Mouse (Mus musculus) heart, adult 2 months (tissue): ENCODE measurements at regions not wholly inside any gene's neighbourhood (a gene's known extent, or its start where the extent isn't known, plus 50 kb on each side); places are given as distances from the start of the nearest gene placed in this dataset.

ENCODE experiments used
- DNase-seq, 2 experiments: peaks; one replicate each; pipeline ENCODE4 v3.0.0; 2021
- H3K27ac ChIP-seq: fragments of 200-600 bp; 2 replicates; pipeline ENCODE4 v1.8.1; 2022
- H3K27me3 ChIP-seq: fragments of 200-500 bp; 2 replicates; pipeline ENCODE4 v1.6.1; 2012; ENCODE audit warnings: mild to moderate bottlenecking, low read length, inconsistent platforms, mixed read lengths; ENCODE audit not compliant: control insufficient read depth, insufficient read depth
- H3K36me3 ChIP-seq: fragments of 200-500 bp; 2 replicates; pipeline ENCODE4 v1.6.1; 2012; ENCODE audit warnings: low read length, inconsistent platforms; ENCODE audit not compliant: control insufficient read depth, insufficient read depth
- H3K4me1 ChIP-seq: fragments of 200-500 bp; 2 replicates; pipeline ENCODE4 v1.6.1; 2011; ENCODE audit warnings: low read length; ENCODE audit not compliant: control insufficient read depth, insufficient read depth
- H3K4me3 ChIP-seq: fragments of 200-600 bp; 2 replicates; pipeline ENCODE4 v1.8.1; 2022
- H3K79me2 ChIP-seq: fragments of 200-500 bp; replicated peaks from 2 replicates; pipeline ENCODE4 v1.6.1; 2012; ENCODE audit warnings: mild to moderate bottlenecking, inconsistent platforms, low read length, moderate library complexity, mixed read lengths; ENCODE audit not compliant: control insufficient read depth, insufficient read depth
- H3K9ac ChIP-seq: fragments of 200-500 bp; 2 replicates; pipeline ENCODE4 v1.6.1; 2012; ENCODE audit warnings: low read depth, mild to moderate bottlenecking, control low read depth, inconsistent platforms, low read length, mixed read lengths
- CTCF ChIP-seq: fragments of 200-600 bp; IDR thresholded peaks from 2 replicates; pipeline ENCODE4 v1.8.1; 2022; ENCODE audit warnings: antibody characterized with exemption, mild to moderate bottlenecking, moderate library complexity
- EP300 ChIP-seq: fragments of 200-500 bp; IDR thresholded peaks from 2 replicates; pipeline ENCODE4 v1.6.1; 2011; ENCODE audit warnings: low read depth, low read length, control low read depth; ENCODE audit not compliant: insufficient read depth
- POLR2A ChIP-seq: fragments of 200-500 bp; IDR thresholded peaks from 2 replicates; pipeline ENCODE4 v1.6.1; 2011; ENCODE audit warnings: mild to moderate bottlenecking, low read depth, low read length, control low read depth; ENCODE audit not compliant: insufficient read depth
- WGBS: fragments of 180-500 bp; shearing (Covaris S2); methylation state at CpG from one replicate; pipeline ENCODE4 v1.1.7; 2018; 5-methylcytosine and 5-hydroxymethylcytosine counted together
- intact Hi-C: fragments of 180-260 bp; cut with DNase I; formaldehyde crosslinking; loops from one replicate; pipeline ENCODE4 v1.15.1; 2025

- Histone ChIP-seq H3K36me3 (no peaks in the 10 kb centered on the region), H3K4me3 (no peak overlapping the region), H3K4me1 (peaks cover under 1% of the 10 kb centered on the region), H3K27me3 (no peaks in the 10 kb centered on the region), H3K9ac (no peak overlapping the region), H3K27ac (peak overlapping the region; percentile 36; the same call in 1 of the 2 replicates), H3K79me2 (no peaks in the 10 kb centered on the region)
- TF ChIP-seq EP300 (0 out of 2 replicates have a peak, but pooled peaks have one; percentile 40), CTCF (no peak)
- 23% methylated on average over 6 of the region's 6 CpGs for WGBS
- peak; percentile 67 to 84 for DNase-seq
- intact Hi-C loops: no loop called here
Observed at GRCm38 (mm10) chr3:102366188-102366587, 103.5 kb upstream of the Ngf start.

GRCm38 (mm10) chr3:102364326-102364935 is 105.3 kb upstream of the Ngf start:
- TF ChIP-seq CTCF: no peak
- no peak for TF ChIP-seq EP300
- no peak for TF ChIP-seq POLR2A
- Histone ChIP-seq H3K9ac (no peak overlapping the region), H3K27me3 (no peaks in the 10 kb centered on the region), H3K27ac (no peak overlapping the region; the same call in 1 of the 2 replicates), H3K4me3 (no peak overlapping the region), H3K4me1 (peaks cover 8% of the 10 kb centered on the region), H3K36me3 (no peaks in the 10 kb centered on the region), H3K79me2 (no peaks in the 10 kb centered on the region)
- intact Hi-C loops: no loop called here
- WGBS: 28% methylated on average over 5 of the region's 5 CpGs
- DNase-seq: no peak

GRCm38 (mm10) chr3:102360732-102361280 is 108.9 kb upstream of the Ngf start:
- H3K79me2 ChIP-seq: no peaks in the 10 kb centered on the region
- no peak overlapping the region for H3K9ac ChIP-seq
- peak; percentile 26 to 35 for DNase-seq
- no peak for TF ChIP-seq CTCF
- no peak for TF ChIP-seq POLR2A
- 29% methylated on average over 9 of the region's 9 CpGs for WGBS
- H3K36me3 ChIP-seq: no peaks in the 10 kb centered on the region
- H3K4me1 ChIP-seq: peaks cover 10% of the 10 kb centered on the region
- H3K27me3 ChIP-seq: no peaks in the 10 kb centered on the region
- intact Hi-C loops: no loop called here
- H3K4me3 ChIP-seq: no peak overlapping the region
- H3K27ac ChIP-seq: peak overlapping the region; percentile 56

- Histone ChIP-seq H3K4me1 (peaks cover 10% of the 10 kb centered on the region), H3K4me3 (no peak overlapping the region), H3K27me3 (no peaks in the 10 kb centered on the region), H3K27ac (peak overlapping the region; percentile 57), H3K36me3 (no peaks in the 10 kb centered on the region), H3K9ac (no peak overlapping the region), H3K79me2 (no peaks in the 10 kb centered on the region)
- intact Hi-C loops: no loop called here
- WGBS: 74% methylated on average over 4 of the region's 4 CpGs
- no peak for TF ChIP-seq POLR2A
- no peak for TF ChIP-seq EP300
- no peak for TF ChIP-seq CTCF
- DNase-seq: no peak
Observed at GRCm38 (mm10) chr3:102358801-102359200, 110.9 kb upstream of the Ngf start.

GRCm38 (mm10) chr3:102357062-102357610 is 112.6 kb upstream of the Ngf start:
- TF ChIP-seq POLR2A (no peak), EP300 (no peak)
- WGBS: 82% methylated on average over 7 of the region's 7 CpGs
- no peak for DNase-seq
- Histone ChIP-seq H3K27ac (no peak overlapping the region), H3K79me2 (no peaks in the 10 kb centered on the region), H3K4me3 (no peak overlapping the region), H3K27me3 (no peaks in the 10 kb centered on the region), H3K36me3 (no peaks in the 10 kb centered on the region), H3K4me1 (peaks cover 10% of the 10 kb centered on the region), H3K9ac (no peak overlapping the region)
- intact Hi-C loops: no loop called here

GRCm38 (mm10) chr3:102355352-102355751 is 114.4 kb upstream of the Ngf start:
- intact Hi-C loops: no loop called here

More at GRCm38 (mm10) chr3:102355352-102355751, 114.4 kb upstream of the Ngf start:
- Histone ChIP-seq H3K27ac (no peak overlapping the region), H3K4me1 (peaks cover 3% of the 10 kb centered on the region; the same call in 1 of the 2 replicates), H3K36me3 (no peaks in the 10 kb centered on the region), H3K27me3 (no peaks in the 10 kb centered on the region), H3K4me3 (no peak overlapping the region), H3K79me2 (no peaks in the 10 kb centered on the region), H3K9ac (no peak overlapping the region)
- no peak for DNase-seq
- TF ChIP-seq POLR2A (no peak), CTCF (no peak), EP300 (no peak)
- 67% methylated on average over 2 of the region's 2 CpGs for WGBS
